Mouse (Mus musculus): Measurements from ENCODE around the gene Svip. TPM values are rescaled to one million over a fixed set of nuclear protein-coding genes. Genes with fewer than 3 reads are reported as not detected.

Svip gene
- polyA plus RNA-seq, 1 experiment from 2014 or later = 6.6 TPM

GRCm38 (mm10) chr7:51957766-51958165 lies 48.1 kb downstream of the Svip start:
- Histone ChIP-seq H3K27me3 (no peaks in the 10 kb centered on the region), H3K4me1 (no peaks in the 10 kb centered on the region), H3K27ac (no peak overlapping the region), H3K4me2 (no peak overlapping the region), H3K9ac (no peak overlapping the region), H3K4me3 (no peak overlapping the region), H3K36me3 (no peaks in the 10 kb centered on the region), H3K9me3 (no peaks in the 10 kb centered on the region)
- no peak for ATAC-seq (ENCODE audit: borderline replicate concordance, extremely low read depth, low FRiP score, low TSS enrichment)

GRCm38 (mm10) chr7:51955424-51956041 lies 50.3 kb downstream of the Svip start:
- no peaks in the 10 kb centered on the region for H3K9me3 ChIP-seq
- no peak for ATAC-seq (ENCODE audit: borderline replicate concordance, extremely low read depth, low FRiP score, low TSS enrichment)
- H3K36me3 ChIP-seq = no peaks in the 10 kb centered on the region
- no peak overlapping the region for H3K4me2 ChIP-seq
- no peak overlapping the region for H3K9ac ChIP-seq
- 50% methylated on average over 9 of the region's 9 CpGs for WGBS
- H3K27ac ChIP-seq = no peak overlapping the region
- no peaks in the 10 kb centered on the region for H3K27me3 ChIP-seq
- no peak overlapping the region for H3K4me3 ChIP-seq
- no peaks in the 10 kb centered on the region for H3K4me1 ChIP-seq

Other genes starting within 250 kb of the Svip start
- gene Gas2, start 144.0 kb downstream of the Svip start, polyA plus RNA-seq (2015; fragmentation: Nextera tagmentation; extraction: Ambion mirVana) = 14.4 and 16.0 TPM in 2 replicates
- 10.0 and 10.2 TPM in 2 replicates for gene Fancf, start 143.8 kb downstream of the Svip start, polyA plus RNA-seq (2015; fragmentation: Nextera tagmentation; extraction: Ambion mirVana)
- not detected in 2 replicates for gene 1700015G11Rik, start 9.7 kb upstream of the Svip start, polyA plus RNA-seq (2015; fragmentation: Nextera tagmentation; extraction: Ambion mirVana)